Mouse (Mus musculus) left cerebral cortex, adult 2 months (tissue): Measurements from ENCODE around the gene Brms1. TPM values are rescaled to one million over a fixed set of nuclear protein-coding genes. Genes with fewer than 3 reads are reported as not detected.
A peak's percentile ranks its signal among the peaks of the same experiment; 100 is the strongest.
"Not testable (repeated sequence)": the region's sequence is repeated elsewhere in the genome, so short reads cannot be mapped to it uniquely, and the experiment has no call there.

ENCODE experiments used
- DNase-seq, 2 experiments: peaks; one replicate each; pipeline ENCODE4 v3.0.0; 2021 to 2022; ENCODE audit warnings: low spot score in 2 of 2, mixed read lengths in 1 of 2; ENCODE audit errors: extremely low spot score in 1 of 2
- H3K27ac ChIP-seq: fragments of 200-600 bp; 2 replicates; pipeline ENCODE4 v1.8.1; 2022
- H3K4me3 ChIP-seq: fragments of 200-600 bp; 2 replicates; pipeline ENCODE4 v1.8.1; 2022
- CTCF ChIP-seq: fragments of 200-600 bp; IDR thresholded peaks from 2 replicates; pipeline ENCODE4 v1.8.1; 2022; ENCODE audit warnings: antibody characterized with exemption, mild to moderate bottlenecking, moderate library complexity
- intact Hi-C: fragments of 180-260 bp; cut with DNase I; formaldehyde crosslinking; loops from one replicate; pipeline ENCODE4 v1.15.1; 2025
- total RNA-seq, 2 experiments: library from RNA; stranded (reverse); gene quantifications; 2 replicates each; pipeline ENCODE4 v1.2.3; 2021

The Brms1 gene
- total RNA-seq, 2 experiments from 2014 or later = 26.9 to 28.8 TPM

DNA sequence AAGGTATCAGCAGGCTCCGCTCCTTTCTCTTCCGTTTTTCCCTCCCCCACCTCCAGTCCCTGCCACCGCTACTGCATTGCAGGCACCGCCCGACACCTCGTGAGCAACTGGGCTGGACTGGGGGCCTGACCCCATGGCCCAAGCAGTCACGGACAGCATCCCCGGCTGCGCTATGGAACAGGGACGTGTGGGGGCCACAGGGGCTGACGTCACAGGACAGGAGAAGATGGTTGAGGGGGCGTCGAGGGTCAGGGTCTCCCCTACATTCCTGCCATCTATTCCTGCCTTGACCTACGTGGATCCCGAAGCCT lies 43.6 kb downstream of the Brms1 start:
- intact Hi-C loops = loop anchor here (2.0 kb wide), 1 partner anchor 34 kb away; the partner anchor contains the start of gene Rin1
- H3K27ac ChIP-seq = peak overlapping the region; percentile 100
- DNase-seq = peak in 1 of 2 experiments; percentile 38
- no peak for TF ChIP-seq CTCF
- peak overlapping the region; percentile 69 for H3K4me3 ChIP-seq

DNA sequence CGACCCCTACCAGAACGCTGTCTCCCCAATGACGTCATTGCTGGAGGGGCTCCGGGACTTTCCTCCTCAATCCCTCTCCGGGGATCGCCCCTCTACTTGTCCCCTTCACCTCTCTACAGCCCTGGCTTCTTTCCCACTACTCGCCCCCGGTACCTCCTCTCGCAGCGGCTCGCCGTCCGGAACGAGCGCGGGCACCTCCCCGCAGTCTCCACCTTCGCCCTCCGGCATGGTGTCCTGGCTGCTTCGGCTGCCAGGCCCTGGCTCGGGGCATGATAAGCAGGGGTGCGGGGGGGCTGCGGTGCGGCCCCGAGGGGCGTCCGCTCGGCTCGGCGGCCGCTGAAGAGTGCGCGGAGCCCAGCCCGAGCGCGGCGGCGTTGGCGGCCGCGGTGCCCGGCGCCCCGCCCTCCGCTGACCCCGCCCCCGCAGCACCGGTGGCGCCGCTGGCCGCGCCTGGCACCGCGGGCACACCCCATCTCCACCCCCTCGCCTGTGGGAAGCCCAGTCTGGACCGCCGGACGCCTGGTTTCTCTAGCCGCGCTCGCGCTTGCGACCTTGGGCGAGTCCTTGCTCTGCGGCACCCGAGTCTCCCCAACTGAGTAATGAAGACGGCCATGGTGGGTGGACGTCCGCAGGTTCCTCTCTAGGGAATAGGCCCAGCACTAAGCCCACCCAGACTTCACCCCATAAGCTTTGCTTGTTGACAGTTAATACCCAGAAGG lies 44.1 kb downstream of the Brms1 start, which contains the start of gene Tmem151a:
TSS of gene Tmem151a (minus strand) at position 387 of the 719 bp plus-strand sequence.
- intact Hi-C loops = loop anchor here (2.0 kb wide), 1 partner anchor 35 kb away; the partner anchor contains the start of gene Rin1
- DNase-seq = peak in 1 of 2 experiments; percentile 71
- TF ChIP-seq CTCF = no peak
- H3K4me3 ChIP-seq = peak within 1 kb of the TSS; percentile 69
- peak within 1 kb of the TSS; percentile 100 for H3K27ac ChIP-seq

DNA sequence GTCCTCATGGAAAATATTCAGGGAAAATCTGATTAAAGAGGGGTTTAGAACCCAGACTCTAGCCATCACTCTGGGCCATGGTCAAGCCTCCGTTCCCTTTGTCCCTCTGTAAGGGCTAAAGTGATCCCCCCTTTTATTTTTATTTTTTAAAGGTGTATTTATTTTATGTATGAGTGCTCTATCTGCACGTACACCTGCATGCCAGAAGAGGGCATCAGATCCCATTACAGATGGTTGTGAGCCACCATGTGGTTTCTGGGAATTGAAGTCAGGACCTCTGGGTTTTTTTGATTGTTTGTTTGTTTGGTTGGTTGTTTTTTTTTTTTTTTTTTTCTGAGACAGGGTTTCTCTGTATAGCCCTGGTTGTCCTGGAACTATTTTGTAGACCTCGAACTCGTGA lies 45.4 kb downstream of the Brms1 start:
- DNase-seq, H3K4me3 ChIP-seq, H3K27ac ChIP-seq, intact Hi-C loops: not testable (repeated sequence)
- peak; percentile 48 for TF ChIP-seq CTCF

DNA sequence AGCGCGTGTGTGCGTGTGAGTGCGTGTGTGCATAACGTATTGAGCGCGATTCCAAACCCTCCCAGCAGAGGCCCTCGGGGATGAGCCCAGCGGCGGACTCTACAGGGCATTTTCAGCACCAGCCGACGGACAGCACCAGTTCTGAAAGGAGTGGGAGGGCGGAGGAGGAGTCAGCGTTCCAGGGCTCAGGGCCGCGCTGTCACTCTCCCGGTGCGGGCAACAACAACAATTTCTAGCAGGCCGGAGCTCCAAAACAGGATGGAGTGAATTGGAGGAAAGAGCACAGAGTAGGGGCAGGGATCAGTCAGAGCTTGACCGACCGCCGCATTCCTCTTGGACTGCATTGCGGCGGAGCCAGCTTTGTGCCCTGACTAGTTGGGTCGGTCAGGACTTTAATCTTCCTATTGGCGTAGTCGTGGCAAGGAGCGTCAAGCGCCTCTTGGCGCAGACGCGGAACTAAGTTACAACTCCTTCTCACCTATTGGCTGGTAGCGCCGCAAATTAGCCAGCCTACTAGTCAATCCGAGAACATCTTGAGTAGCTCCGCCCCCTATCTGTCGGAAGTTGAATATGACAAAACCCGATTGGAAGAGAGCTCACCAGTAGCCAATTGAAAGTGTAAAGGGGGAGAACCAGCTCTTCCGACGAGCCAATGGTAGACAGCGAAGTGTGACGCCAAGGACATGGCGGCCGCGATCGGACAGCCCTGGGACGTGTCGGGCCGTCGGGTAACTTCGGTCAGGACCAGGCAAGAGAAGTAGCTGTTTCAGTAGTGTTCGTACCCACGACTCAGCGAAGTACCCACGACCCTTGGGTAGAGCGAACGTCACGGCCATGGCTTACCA lies 47.0 kb downstream of the Brms1 start, which contains the start of gene Yif1a:
TSS of gene Yif1a (plus strand) at position 655 of the 845 bp plus-strand sequence.
- H3K4me3 ChIP-seq = peak within 1 kb of the TSS; percentile 69
- peak within 1 kb of the TSS; percentile 90 for H3K27ac ChIP-seq
- intact Hi-C loops = loop anchor here (2.0 kb wide), 1 partner anchor 53 kb away; no protein-coding TSS in a partner anchor
- peak; percentile 87 to 93 for DNase-seq
- peak; percentile 50 for TF ChIP-seq CTCF

DNA sequence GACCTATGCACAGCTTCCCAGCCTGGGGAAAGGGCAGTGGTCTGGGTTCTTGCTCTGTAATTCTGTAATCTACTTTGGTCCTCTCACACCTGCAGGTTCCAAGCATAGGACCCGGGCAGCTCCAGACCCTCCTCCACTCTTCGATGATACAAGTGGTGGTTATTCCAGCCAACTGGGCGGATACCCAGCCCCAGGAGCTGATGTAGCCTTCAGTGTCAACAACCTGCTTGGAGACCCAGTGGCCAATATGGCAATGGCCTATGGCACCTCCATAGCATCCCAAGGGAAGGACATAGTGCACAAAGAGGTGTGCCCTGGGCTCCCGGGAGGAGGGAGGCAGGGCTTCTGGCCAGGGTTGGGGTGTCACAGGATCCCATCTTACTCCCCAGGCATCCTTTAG lies 48.2 kb downstream of the Brms1 start:
- no peak for TF ChIP-seq CTCF
- DNase-seq = no peak
- intact Hi-C loops = loop anchor here (2.0 kb wide), 1 partner anchor 51 kb away; no protein-coding TSS in a partner anchor
- H3K27ac ChIP-seq = no peak overlapping the region
- peak overlapping the region; percentile 69 for H3K4me3 ChIP-seq

DNA sequence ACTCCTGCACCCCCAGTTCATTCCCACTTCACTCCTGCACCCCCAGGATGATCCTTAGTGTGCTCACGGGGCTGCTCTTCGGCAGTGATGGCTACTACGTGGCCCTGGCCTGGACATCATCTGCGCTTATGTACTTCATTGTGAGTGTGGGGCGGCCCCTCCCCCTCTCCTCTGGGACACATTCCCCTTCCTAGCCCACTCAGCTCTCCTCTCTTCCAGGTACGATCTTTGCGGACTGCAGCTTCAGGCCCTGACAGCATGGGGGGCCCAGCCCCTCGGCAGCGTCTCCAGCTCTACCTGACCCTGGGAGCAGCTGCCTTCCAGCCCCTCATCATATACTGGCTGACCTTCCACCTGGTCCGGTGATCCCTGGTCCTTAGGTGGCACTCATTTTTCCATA lies 50.9 kb downstream of the Brms1 start:
- intact Hi-C loops = no loop called here
- no peak overlapping the region for H3K27ac ChIP-seq
- peak in 1 of 2 experiments; percentile 15 for DNase-seq
- TF ChIP-seq CTCF = no peak
- no peak overlapping the region for H3K4me3 ChIP-seq

DNA sequence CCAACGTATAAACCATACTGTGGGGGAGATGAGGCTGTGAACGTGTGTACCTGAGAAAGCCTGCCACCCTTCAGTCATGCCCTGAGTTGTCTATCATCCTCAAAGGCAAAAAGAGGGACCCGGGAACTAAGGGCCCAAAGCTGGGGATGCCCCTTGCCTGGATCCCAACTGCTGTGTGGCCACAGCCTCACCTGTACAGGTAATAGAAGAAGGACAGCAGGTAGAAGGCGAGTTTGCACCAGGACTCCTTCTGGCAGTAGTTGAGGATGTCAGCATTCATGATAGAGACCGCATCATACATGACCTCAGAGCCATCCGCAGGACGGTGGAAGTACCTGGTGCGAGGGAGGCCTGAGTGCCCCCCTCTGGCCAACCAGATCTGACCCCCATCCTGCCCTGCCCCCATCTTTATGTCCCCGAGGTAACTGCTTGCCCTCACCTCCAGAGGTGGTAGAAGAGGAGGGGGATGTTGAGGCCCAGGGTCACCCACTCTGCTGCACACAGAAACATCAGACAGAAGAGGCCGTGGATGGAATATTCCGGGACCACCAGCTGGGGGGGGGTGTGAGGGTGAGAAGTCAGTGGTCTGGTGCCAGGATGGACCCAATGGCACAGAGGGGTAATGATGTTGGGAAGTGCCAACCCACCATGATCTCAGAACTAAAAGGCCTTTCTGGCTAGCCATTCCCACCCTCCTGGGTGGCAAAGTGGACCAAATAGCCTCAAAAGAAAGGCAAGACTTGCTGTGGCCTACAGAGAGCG lies 52.5 kb downstream of the Brms1 start:
- Histone ChIP-seq H3K4me3 (no peak overlapping the region), H3K27ac (peak overlapping the region; percentile 78)
- intact Hi-C loops = loop anchor here (1.0 kb wide), 1 partner anchor 58 kb away; no protein-coding TSS in a partner anchor
- TF ChIP-seq CTCF = no peak
- no peak for DNase-seq

DNA sequence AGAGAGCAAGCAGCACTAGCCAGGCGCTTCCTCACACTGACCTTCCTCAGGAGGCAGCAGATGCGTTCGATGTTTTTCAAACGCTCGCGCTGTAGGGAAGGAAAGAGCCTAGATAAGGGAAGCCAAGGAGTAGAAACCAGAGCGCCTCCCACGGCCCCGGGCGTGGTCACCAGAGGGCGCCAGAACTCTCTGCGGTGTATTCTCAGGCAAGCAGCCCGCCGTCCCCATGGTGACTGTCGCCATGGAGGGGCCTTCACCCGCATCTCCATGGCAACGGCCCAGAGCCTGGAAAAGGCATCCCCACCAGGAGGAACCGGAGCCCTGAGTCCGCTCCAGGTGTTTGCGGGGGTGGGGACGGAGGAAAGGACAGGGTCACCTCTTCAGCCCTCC lies 53.1 kb downstream of the Brms1 start:
- Histone ChIP-seq H3K27ac (peak overlapping the region; percentile 95), H3K4me3 (peak overlapping the region; percentile 76)
- TF ChIP-seq CTCF = peak; percentile 95
- intact Hi-C loops = loop anchor here (1.0 kb wide), 1 partner anchor 57 kb away; no protein-coding TSS in a partner anchor
- DNase-seq = peak; percentile 97 to 98

DNA sequence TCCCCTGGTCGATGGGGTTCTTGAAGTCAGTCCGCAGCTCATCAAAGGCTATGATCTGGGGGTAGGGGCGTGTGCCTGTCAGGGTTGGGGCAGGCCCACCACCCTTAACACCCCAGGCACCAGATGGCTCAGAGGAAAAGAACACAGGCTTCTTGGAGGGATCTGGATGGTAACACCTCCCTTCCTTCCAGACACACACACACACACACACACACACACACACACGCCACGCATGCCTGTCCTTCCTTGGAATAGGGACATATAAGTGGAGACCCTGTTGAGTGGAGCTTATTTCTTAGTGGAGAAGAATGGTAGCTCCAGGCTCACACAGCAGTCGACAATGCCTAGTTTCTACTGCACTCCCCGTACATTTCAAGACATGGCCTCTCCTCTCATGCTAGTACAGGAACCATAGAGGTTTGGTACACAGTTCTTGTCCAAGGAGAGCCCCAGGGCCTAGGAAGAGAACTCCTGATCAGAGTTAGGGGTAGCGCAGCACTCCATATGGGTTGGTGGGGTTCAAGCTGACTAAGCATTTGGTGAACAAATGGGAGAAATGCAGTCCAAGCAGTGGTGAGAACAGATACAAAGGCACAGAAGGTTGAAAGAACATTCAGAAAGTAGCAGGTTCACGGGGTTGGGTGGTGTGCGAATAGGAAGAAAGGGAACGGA lies 53.7 kb downstream of the Brms1 start:
- intact Hi-C loops = loop anchor here (1.0 kb wide), 1 partner anchor 56 kb away; no protein-coding TSS in a partner anchor
- peak overlapping the region; percentile 76 for H3K4me3 ChIP-seq
- DNase-seq = peak in 1 of 2 experiments; percentile 28
- peak overlapping the region; percentile 95 for H3K27ac ChIP-seq
- no peak for TF ChIP-seq CTCF

DNA sequence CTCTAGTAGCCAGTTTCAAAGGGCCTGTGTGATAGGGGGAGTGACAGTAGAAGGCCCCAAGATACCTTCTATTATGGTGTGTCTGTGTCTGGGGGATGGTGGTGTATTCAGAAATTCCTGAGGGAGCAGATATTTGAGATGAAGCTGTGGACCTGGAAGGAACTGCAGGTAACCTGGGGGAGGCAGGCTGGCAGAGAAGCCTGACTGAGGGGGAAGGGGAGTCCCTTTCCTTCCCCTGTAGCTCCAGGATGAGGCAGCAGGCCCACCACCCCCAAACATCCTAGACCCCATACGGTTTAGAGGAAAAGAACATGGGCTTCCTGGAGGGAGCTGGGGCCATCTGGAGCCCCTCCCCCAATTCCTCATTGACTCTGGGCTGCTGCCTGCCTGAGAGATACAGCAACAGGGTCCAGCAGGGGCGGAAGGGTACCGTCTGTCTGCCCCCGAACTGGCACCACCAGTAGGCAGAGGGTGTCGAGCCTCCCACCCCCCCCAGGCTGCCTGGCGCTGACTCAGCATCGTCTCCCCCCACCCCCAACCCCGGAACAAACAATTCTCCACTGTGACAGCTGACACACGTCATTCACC lies 54.8 kb downstream of the Brms1 start:
- H3K4me3 ChIP-seq = peak overlapping the region; percentile 76
- peak overlapping the region; percentile 95 for H3K27ac ChIP-seq
- intact Hi-C loops = no loop called here
- DNase-seq = peak in 1 of 2 experiments; percentile 13
- no peak for TF ChIP-seq CTCF
